Mouse (Mus musculus): ENCODE results near the gene Myo9b.
A peak's percentile ranks its signal among the peaks of the same experiment; 100 is the strongest.
"Not testable (repeated sequence)": the region's sequence is repeated elsewhere in the genome, so short reads cannot be mapped to it uniquely, and the experiment has no call there.

The Myo9b gene

DNA sequence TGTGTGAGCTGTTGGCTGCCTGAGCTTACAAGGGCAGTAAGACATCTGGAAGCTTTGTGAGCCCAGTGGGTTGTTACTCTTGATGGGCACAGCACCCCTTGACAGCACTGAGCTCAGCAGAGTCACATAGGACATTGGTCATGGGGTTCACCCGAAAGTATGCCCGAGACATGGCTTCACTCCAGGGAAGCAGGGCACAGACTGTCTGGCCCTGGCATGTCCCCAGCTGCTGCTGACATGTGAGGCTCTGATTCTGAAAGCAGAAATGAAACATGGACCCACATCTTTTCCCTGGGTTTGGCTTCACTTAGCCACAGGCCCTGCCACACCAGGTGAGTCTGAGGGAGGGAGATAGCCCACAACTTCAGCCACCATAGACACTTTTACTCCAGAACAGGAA, 24.3 kb downstream of the Myo9b start:
- no peak for DNase-seq (ENCODE audit: low spot score)

- no peak for DNase-seq (ENCODE audit: low spot score)
Measured at GRCm38 (mm10) chr8:71297439-71297838, 24.9 kb downstream of the Myo9b start.

- no peak for DNase-seq (ENCODE audit: low spot score)
Measured at GRCm38 (mm10) chr8:71299716-71300115, 27.2 kb downstream of the Myo9b start.

GRCm38 (mm10) chr8:71302788-71303187, 30.3 kb downstream of the Myo9b start:
- DNase-seq (ENCODE audit: low spot score), result no peak

- no peak for DNase-seq (ENCODE audit: low spot score)
Measured at GRCm38 (mm10) chr8:71303632-71304031, 31.1 kb downstream of the Myo9b start.

DNA sequence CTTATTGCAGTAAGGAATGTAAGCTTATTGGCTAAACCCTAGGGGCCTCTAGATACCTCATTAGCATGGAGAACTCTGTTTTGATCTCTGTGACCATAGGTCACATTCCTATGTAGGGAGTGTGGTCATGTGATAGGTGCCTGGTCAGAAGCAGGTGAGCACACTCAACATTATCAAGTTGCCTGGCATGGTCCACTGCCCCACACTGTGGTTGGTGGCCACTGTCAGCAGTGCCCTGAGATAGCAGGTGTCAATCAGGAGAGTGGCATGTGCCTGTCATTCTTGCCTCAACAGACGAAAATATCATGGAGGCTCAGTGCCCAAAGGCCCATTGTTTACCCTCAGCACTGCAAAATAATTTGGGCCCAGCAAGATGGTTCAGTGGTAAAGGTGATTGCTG, 33.5 kb downstream of the Myo9b start:
- no peak for DNase-seq (ENCODE audit: low spot score)

DNA sequence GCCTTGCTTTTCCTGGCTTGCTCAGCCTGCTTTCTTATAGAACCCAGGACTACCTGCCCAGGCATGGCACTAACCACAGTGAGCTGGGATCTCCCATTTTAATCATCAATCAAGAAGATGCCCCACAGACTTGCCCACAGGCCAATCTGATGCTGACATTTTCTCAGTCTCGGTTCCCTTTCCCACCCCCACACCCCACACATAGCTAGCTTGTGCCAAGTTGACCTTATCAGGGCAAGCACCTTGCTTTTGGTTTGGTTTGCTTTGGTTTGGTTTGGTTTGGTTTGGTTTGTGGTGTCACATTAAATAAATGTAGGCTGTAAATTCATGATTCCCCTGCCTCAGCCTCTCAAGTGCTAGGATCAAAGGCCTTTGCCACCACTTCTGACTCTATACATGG, 34.9 kb downstream of the Myo9b start:
- DNase-seq (ENCODE audit: low spot score), result no peak

DNA sequence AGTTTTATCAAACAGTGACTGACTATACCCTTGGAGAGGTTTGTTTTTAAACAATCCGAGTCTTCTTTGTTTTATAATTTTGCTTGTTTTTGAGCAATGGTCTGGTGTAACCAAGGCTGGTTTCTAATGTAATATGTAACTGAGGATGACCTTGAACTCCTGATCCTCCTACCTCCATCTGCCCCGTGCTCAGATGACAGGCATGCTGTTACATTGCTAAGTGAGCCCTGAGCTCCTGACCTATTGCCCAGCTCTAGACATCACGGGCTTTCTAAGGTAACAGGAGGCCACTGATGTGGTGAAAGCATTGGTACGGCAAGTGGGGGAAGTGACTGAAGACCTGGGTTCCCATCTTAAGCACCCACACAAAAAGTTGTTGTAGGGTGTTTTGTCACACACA, 35.4 kb downstream of the Myo9b start:
- DNase-seq (ENCODE audit: low spot score), result no peak

- DNase-seq (ENCODE audit: low spot score), result no peak
Measured at GRCm38 (mm10) chr8:71310446-71310845, 37.9 kb downstream of the Myo9b start.

- DNase-seq (ENCODE audit: low spot score), result peak; percentile 16
Measured at GRCm38 (mm10) chr8:71312700-71313099, 40.2 kb downstream of the Myo9b start.

- no peak for DNase-seq (ENCODE audit: low spot score)
Measured at GRCm38 (mm10) chr8:71313951-71314350, 41.4 kb downstream of the Myo9b start.

GRCm38 (mm10) chr8:71315972-71316371, 43.5 kb downstream of the Myo9b start:
- DNase-seq (ENCODE audit: low spot score), result no peak

DNA sequence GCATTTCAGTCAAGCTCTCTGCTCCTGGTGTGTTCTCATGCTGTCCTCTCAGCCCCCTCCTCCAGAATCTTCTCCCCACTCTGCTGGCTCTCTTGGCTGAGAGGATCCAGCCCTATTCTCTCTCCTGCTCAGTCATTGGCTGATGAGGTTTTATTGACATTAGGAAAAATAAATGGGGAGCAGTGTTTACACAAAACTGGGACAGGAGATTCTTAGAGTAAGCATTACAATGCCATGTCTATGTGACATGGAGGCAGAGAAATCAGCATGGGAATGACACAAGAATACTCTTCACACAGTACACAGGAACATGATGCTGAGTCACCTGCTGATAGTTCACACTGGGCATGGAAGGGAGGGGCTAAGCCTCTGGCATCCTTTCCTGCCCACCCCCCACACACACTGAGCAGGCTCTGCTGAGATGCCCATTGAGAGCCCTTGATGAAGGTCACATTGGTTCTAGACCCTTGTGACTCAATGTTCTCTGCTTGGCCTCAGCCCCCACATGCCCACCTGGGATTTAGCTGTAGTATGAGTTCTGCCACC, 44.0 kb downstream of the Myo9b start:
- DNase-seq (ENCODE audit: low spot score), result no peak

GRCm38 (mm10) chr8:71318610-71319009, 46.1 kb downstream of the Myo9b start:
- not testable (repeated sequence) for DNase-seq (ENCODE audit: low spot score)

GRCm38 (mm10) chr8:71319760-71320159, 47.2 kb downstream of the Myo9b start:
- DNase-seq (ENCODE audit: low spot score), result not testable (repeated sequence)

GRCm38 (mm10) chr8:71322939-71323338, 50.4 kb downstream of the Myo9b start:
- no peak for DNase-seq (ENCODE audit: low spot score)

- DNase-seq (ENCODE audit: low spot score), result no peak
Measured at GRCm38 (mm10) chr8:71324848-71325247, 52.3 kb downstream of the Myo9b start.

- not testable (repeated sequence) for DNase-seq (ENCODE audit: low spot score)
Measured at GRCm38 (mm10) chr8:71337834-71338233, 65.3 kb downstream of the Myo9b start.

GRCm38 (mm10) chr8:71340625-71341024, 68.1 kb downstream of the Myo9b start:
- no peak for DNase-seq (ENCODE audit: low spot score)

DNA sequence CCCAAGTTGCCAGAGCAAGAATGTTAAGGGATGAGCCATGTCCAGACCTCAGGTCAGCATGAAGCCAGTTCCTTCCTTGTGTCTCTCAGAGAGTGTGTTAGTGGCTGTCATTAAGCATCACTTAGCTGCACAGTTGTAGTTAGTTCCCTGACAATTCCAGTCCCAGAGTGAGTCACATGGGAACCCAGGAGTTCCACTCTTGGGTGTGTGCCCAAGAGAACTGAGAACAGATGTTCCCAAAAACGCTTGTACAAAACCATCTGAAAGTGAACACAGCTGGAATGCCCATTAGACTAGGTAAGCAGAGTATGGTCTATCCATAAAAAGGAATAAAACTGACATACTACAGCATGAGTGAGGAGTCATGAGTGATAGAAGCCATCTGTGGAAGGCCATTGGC, 74.1 kb downstream of the Myo9b start:
- DNase-seq (ENCODE audit: low spot score), result no peak

DNA sequence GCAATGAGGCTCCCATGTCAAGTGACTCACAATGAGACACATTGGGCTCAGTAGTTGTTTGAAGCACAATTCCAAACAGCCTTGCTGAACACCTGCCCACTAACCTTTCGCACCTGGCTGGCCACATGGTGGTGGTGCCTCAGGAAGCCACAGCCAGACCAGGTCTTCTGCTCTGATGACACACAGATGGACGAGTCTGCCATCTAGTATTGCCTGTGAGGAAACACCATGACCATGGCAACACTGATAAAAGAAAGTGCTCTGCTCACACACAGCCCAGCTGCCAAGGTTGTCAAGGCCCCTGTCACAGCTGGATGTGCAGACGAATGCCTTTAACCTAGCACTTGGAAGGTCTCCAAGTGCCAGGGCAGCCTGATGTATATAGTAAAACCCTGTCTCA, 78.6 kb downstream of the Myo9b start:
- DNase-seq (ENCODE audit: low spot score), result no peak

GRCm38 (mm10) chr8:71351520-71351919, 79.0 kb downstream of the Myo9b start:
- DNase-seq (ENCODE audit: low spot score), result no peak

DNA sequence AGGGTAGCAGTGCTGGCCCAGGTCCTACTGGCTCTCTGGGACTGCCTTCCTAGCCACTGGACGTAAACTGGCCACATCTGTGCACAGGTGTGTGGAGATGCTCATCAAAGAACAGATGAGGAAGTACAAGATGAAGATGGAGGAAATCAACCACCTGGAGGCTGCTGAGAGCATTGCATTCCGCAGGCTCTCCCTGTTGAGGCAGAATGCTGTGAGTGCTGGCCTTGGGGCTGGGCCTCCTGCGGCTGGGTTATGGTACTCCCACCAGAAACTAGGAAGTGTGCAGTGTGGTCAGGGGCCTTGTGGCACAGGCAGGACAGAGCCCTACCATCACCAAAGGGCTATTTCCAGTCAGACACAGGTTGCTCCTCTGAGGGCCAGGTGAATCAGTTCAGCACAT, 85.5 kb downstream of the Myo9b start:
- DNase-seq (ENCODE audit: low spot score), result no peak

- DNase-seq (ENCODE audit: low spot score), result peak; percentile 83
Measured at GRCm38 (mm10) chr8:71366771-71367528, 94.4 kb downstream of the Myo9b start, which contains the start of gene Use1. Gene Use1 (plus strand): TSS chr8:71366848.
